Mouse (Mus musculus): Measurements from ENCODE around the gene Lamb3. TPM values are rescaled to one million over a fixed set of nuclear protein-coding genes. Genes with fewer than 3 reads are reported as not detected.

The Lamb3 gene
- polyA plus RNA-seq, 1 experiment = not detected

DNA sequence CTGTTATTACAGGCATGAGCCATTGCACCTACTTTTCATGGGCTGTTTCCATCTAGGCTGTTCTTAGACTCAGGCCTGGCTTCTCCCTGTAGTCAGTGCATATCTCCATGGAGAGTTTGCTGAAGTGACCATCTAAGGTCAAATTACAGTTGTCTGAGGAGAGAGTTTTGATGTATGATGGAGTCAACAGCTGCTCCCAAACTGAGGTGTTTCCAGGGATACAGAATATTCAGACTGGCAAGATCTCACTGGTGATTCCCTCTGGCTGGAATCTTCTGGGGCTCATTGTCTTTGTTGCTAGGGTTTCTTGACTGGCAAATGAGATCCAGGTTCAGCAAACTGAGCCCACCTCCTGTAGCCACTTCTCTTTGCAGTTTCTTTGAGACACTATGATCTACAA is 83.2 kb downstream of the Lamb3 start:
- Histone ChIP-seq H3K27ac (ENCODE audit: insufficient read depth, low read depth, low read length) (no peak overlapping the region), H3K4me3 (ENCODE audit: insufficient read depth, low read depth, low read length) (no peak overlapping the region), H3K4me1 (ENCODE audit: control insufficient read depth, insufficient read depth, low read length) (no peaks in the 10 kb centered on the region)
- TF ChIP-seq POLR2A (IDR thresholded peaks at IDR 0.05; ENCODE audit: insufficient read depth, low read depth, low read length) (no peak), CTCF (IDR thresholded peaks at IDR 0.05; ENCODE audit: insufficient read depth, low read depth, low read length) (no peak)

DNA sequence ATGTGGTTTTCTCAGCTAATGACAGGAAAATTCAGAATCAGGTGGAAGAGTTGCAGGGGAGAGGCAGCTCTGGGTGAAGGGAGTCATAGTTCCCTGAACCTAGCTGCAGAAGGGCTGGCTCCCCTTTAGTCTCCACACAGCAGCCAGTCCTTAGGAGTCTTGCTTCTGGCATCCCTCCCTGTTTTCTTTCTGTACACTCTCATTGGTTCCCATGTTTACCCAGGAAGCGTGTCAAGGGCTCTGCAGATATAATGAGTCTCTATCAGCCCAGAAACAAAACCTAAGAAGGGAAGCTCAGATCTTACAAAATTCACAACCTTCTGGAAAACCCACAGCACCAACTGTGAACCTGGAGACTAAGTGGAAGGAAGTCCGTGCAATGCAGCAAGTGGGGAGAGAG is 85.5 kb downstream of the Lamb3 start:
- WGBS = 71% methylated on average over 2 of the region's 2 CpGs
- no peak for TF ChIP-seq POLR2A (IDR thresholded peaks at IDR 0.05; ENCODE audit: insufficient read depth, low read depth, low read length)
- TF ChIP-seq CTCF (IDR thresholded peaks at IDR 0.05; ENCODE audit: insufficient read depth, low read depth, low read length) = no peak
- Histone ChIP-seq H3K4me3 (ENCODE audit: insufficient read depth, low read depth, low read length) (no peak overlapping the region), H3K4me1 (ENCODE audit: control insufficient read depth, insufficient read depth, low read length) (peaks cover 5% of the 10 kb centered on the region), H3K27ac (ENCODE audit: insufficient read depth, low read depth, low read length) (no peak overlapping the region)

DNA sequence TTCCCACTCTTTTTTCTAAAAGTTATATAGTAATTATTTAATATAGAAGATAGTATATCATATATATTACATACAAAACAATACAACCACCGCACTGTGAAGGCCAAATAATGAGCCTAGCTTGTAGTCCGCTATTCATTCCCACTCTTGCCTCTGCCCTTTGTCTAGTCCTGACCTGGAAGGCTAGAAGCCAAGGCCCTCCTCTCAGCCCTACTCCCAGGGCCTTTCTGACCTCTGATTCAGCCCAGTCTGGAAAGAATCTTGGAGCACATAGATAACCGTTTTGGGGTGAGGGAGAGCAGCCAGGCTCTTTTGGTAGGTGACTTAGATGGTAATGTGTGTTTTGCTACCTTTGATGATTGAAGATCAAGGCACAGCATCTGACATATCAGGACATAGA is 86.4 kb downstream of the Lamb3 start:
- WGBS = 89% methylated on average over 3 of the region's 3 CpGs
- TF ChIP-seq CTCF (IDR thresholded peaks at IDR 0.05; ENCODE audit: insufficient read depth, low read depth, low read length) (no peak), POLR2A (IDR thresholded peaks at IDR 0.05; ENCODE audit: insufficient read depth, low read depth, low read length) (no peak)
- H3K4me1 ChIP-seq (ENCODE audit: control insufficient read depth, insufficient read depth, low read length) = peaks cover 5% of the 10 kb centered on the region
- no peak overlapping the region for H3K4me3 ChIP-seq (ENCODE audit: insufficient read depth, low read depth, low read length)
- no peak overlapping the region for H3K27ac ChIP-seq (ENCODE audit: insufficient read depth, low read depth, low read length)

DNA sequence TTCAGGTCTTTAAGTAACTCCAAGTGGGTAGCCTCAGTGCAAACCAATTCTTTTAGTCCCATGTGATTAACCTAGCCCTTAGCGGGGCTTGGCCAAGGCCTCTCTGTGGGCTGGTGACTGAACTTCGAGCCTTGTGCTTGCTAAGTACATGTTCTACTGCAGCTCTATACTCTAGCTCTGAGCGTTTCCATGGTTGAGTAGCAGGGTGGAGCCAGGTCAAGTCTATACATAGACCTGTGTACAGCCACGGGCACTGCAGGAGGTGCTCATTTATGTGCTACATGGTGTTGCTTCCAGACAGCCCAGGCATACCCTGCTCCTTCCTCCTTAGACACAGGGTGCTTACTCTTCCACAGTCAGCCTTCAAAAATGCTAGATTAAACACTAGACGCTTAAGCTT is 88.4 kb downstream of the Lamb3 start:
- 81% methylated on average over 5 of the region's 5 CpGs for WGBS
- no peak overlapping the region for H3K27ac ChIP-seq (ENCODE audit: insufficient read depth, low read depth, low read length)
- peaks cover 8% of the 10 kb centered on the region for H3K4me1 ChIP-seq (ENCODE audit: control insufficient read depth, insufficient read depth, low read length)
- no peak overlapping the region for H3K4me3 ChIP-seq (ENCODE audit: insufficient read depth, low read depth, low read length)
- TF ChIP-seq POLR2A (IDR thresholded peaks at IDR 0.05; ENCODE audit: insufficient read depth, low read depth, low read length) (no peak), CTCF (IDR thresholded peaks at IDR 0.05; ENCODE audit: insufficient read depth, low read depth, low read length) (no peak)

DNA sequence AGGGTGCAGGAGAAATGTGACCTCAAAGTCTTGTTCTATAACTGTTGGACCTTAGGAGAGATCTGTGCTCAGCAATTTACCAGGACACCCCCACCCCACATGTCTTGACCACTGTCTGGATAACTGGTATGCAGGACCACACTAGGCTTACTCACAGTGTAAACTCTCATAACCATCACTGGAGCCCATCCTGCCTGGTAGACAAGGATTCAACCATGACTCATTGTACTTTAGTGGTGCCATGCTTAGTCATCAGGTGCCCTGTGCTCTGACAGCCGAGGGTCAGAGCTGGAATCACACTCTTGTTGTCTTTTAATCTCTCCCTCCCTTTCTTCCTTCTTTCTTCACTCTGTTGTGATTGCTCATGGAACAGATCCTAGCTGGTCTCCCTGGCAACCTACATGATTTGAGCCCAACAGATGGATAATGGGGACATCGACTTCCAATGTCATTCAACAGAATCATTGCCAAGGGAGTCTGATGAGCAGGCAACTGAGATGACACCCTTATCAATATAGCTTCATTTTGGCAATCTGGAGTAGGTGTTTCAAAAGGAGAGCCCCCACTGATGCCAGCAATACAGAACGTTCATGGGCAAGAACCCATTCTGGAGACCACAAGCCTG is 90.8 kb downstream of the Lamb3 start:
- 51% methylated on average over 3 of the region's 3 CpGs for WGBS
- no peak overlapping the region for H3K4me3 ChIP-seq (ENCODE audit: insufficient read depth, low read depth, low read length)
- H3K27ac ChIP-seq (ENCODE audit: insufficient read depth, low read depth, low read length) = no peak overlapping the region
- TF ChIP-seq CTCF (IDR thresholded peaks at IDR 0.05; ENCODE audit: insufficient read depth, low read depth, low read length) (no peak), POLR2A (IDR thresholded peaks at IDR 0.05; ENCODE audit: insufficient read depth, low read depth, low read length) (no peak)
- peaks cover 8% of the 10 kb centered on the region for H3K4me1 ChIP-seq (ENCODE audit: control insufficient read depth, insufficient read depth, low read length)

DNA sequence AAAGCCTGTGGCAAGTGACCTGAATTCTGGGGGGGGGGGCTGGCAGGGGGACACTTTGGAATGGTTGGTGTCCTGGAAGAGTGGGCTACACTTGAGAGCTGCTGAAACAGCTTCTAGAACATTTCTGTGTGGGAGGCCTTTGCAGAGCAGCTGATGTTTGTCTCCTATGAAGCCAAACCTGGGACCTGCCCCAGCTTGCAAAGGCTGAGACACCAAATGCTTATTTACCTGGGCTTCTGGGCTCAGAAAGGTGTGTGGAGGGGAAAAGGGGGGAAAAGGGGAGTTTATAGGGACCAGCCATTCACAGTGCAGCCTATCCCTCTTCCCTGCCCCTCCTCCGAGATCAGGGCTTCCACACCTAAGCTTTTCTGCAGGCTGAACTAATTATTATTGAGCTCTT is 92.5 kb downstream of the Lamb3 start:
- Histone ChIP-seq H3K4me1 (ENCODE audit: control insufficient read depth, insufficient read depth, low read length) (peaks cover 8% of the 10 kb centered on the region), H3K4me3 (ENCODE audit: insufficient read depth, low read depth, low read length) (no peak overlapping the region), H3K27ac (ENCODE audit: insufficient read depth, low read depth, low read length) (no peak overlapping the region)
- 70% methylated on average over 1 of the region's 1 CpGs for WGBS
- no peak for TF ChIP-seq CTCF (IDR thresholded peaks at IDR 0.05; ENCODE audit: insufficient read depth, low read depth, low read length)
- no peak for TF ChIP-seq POLR2A (IDR thresholded peaks at IDR 0.05; ENCODE audit: insufficient read depth, low read depth, low read length)

DNA sequence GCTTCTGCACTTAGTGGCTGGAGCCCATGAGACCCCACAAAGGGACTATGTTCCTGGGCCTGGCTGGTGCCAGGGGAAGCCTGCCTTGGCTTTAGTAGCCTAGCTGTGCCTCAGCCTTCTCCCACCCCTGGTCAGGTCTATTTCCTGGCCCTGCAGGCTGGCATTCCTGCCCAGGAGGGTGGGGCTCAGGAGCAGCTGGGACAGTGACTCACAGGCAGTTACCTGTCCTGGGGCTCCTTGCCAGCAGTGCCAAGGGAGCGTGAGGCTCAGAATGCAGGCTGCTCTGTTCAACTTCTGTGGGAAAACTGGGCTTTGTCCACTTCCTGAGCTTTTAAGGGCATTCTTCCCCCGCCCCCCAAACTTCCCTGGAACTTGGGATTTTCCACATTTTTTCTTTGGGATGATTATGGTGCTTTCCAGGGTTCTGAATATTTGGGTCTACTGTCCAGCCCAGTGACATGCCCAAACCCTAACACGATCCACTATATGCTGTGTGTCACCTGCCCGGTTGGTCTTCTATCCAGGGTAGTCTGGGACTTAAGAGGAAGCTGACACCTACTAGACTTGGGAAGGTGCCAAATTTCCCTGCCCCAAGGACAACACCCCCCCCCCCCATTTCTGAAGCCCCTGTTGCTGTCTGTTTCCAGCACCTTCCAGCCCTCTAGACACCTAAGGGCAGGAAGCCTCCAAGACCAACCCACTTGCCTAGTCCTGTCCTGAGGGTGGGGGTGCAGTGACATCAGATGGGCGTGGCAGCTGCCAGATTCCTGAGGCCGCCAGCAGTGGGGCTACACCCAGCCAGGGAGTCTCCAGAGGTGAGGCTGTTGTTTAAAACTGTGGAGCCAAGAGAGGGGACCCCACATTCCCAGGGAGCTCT is 94.0 kb downstream of the Lamb3 start:
- no peak overlapping the region for H3K27ac ChIP-seq (ENCODE audit: insufficient read depth, low read depth, low read length)
- TF ChIP-seq POLR2A (IDR thresholded peaks at IDR 0.05; ENCODE audit: insufficient read depth, low read depth, low read length) = no peak
- TF ChIP-seq CTCF (IDR thresholded peaks at IDR 0.05; ENCODE audit: insufficient read depth, low read depth, low read length) = no peak
- WGBS = 83% methylated on average over 6 of the region's 6 CpGs

DNA sequence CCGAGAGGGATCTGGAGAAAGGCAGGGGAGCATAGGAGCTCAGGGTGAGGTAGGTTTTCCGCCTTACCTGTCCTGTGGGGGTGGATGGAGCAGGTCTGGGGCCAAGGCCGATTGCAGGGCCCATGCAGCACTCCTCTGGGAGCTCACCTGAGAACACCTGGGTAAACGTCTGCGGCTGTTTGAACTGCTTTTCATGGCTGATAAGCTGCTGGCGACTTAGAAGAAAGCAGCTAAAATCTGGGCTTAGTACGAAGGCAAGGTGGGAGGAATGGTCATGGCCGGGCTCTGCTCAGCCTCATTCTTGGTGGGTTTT is 94.5 kb downstream of the Lamb3 start:
- H3K4me1 ChIP-seq (ENCODE audit: control insufficient read depth, insufficient read depth, low read length) = peaks cover 4% of the 10 kb centered on the region; the same call in 1 of the 2 replicates
- H3K27ac ChIP-seq (ENCODE audit: insufficient read depth, low read depth, low read length) = no peak overlapping the region
- no peak overlapping the region for H3K4me3 ChIP-seq (ENCODE audit: insufficient read depth, low read depth, low read length)
- WGBS = 84% methylated on average over 8 of the region's 8 CpGs
- TF ChIP-seq POLR2A (IDR thresholded peaks at IDR 0.05; ENCODE audit: insufficient read depth, low read depth, low read length) (no peak), CTCF (IDR thresholded peaks at IDR 0.05; ENCODE audit: insufficient read depth, low read depth, low read length) (no peak)

More for the DNA sequence above, 94.0 kb downstream of the Lamb3 start:
- no peak overlapping the region for H3K4me3 ChIP-seq (ENCODE audit: insufficient read depth, low read depth, low read length)
- peaks cover 5% of the 10 kb centered on the region; the same call in 1 of the 2 replicates for H3K4me1 ChIP-seq (ENCODE audit: control insufficient read depth, insufficient read depth, low read length)

DNA sequence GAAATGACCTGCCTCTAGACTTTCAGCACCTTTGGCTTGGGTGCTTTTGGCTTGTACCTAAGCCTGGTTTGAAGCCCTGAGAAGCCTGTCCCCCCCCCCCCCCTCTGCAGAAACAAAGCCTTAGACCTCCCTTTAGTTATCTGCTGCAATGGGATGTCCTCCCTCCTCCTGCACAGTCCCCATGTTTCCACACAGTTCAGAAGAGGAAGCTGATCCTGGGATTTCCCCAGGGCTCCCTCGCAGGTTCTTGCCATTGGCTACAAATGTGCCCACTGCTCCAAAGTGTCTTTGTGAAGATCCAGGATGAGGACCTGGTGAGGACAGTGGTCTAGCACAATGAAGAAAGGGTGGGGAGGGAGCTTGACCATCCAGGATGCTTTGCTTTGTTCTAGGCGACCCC is 95.6 kb downstream of the Lamb3 start:
- 70% methylated on average over 2 of the region's 2 CpGs for WGBS
- Histone ChIP-seq H3K4me1 (ENCODE audit: control insufficient read depth, insufficient read depth, low read length) (peaks cover 4% of the 10 kb centered on the region; the same call in 1 of the 2 replicates), H3K4me3 (ENCODE audit: insufficient read depth, low read depth, low read length) (no peak overlapping the region)

More for the DNA sequence above, 95.6 kb downstream of the Lamb3 start:
- TF ChIP-seq CTCF (IDR thresholded peaks at IDR 0.05; ENCODE audit: insufficient read depth, low read depth, low read length) (no peak), POLR2A (IDR thresholded peaks at IDR 0.05; ENCODE audit: insufficient read depth, low read depth, low read length) (no peak)
- H3K27ac ChIP-seq (ENCODE audit: insufficient read depth, low read depth, low read length) = no peak overlapping the region

All from olfactory bulb, adult 2 months (tissue).